Comparison of ENCODE assay signal across 9 mouse cellular contexts in the genomic region with DNA sequence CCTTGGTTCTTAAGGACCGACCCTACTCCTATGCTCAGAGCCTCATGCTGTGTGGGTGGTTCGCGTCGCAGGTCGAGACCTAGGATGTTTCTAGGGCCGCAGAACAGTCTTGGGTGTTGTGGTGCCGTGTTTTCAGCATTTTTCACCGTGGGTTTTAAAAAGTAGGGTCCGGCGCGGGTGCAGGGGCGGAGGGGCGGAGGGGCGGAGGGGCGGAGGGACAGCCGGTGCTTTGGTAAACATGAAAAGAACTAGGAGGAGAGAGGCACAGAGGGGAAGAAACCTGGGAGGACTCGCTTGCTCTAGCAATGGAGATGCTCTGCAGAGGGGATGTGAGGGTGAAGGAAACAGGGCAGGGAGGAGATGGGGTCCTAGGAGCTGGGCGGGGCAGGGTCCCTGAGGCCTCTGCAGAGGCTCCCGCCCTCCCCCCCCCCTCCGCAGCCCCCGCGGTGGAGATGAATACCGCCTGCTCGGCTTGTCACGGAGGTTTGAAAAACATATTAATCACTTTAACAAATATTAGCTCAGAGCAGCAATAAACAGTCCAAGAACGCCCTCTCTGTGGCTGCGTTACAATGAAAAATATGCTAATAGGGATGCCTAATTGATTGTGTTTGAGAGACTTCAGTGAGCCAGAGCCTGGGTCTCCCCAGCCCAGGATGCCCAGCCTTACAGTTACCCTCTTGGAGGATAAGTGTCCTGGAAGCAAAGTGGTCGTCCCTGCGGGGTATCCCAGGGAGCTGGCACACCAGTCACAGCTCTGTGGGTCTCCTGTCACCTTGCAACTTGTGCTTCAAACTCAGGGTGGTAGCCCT.
DNase-seq lines count a peak whose midpoint lies in the region; ATAC-seq and TF ChIP-seq lines count a peak whose summit lies in the region.
"Had no signal": no experiment of that assay in that cellular context is flagged by ENCODE, and none has a peak within 500 bp of the region (broad histone marks: within the 10 kb centered on the region; RNA-seq: fewer than 3 reads in every experiment).

No protein-coding gene starts in this region.

- no peak for DNase-seq in kidney, adult 18-20 months
- no peak for DNase-seq in hindbrain, postnatal 0 days (ENCODE audit: low spot score)
- DNase-seq in adrenal gland, adult 8-10 months = no peak
- DNase-seq in left cerebral cortex, postnatal 14 days (ENCODE audit: low spot score in 2 of 2) = no peak
- no peak for DNase-seq in yolk sac, embryonic 10.5 days (ENCODE audit: low spot score)
- DNase-seq: thymus, adult 2 months had no signal

- H3K27ac ChIP-seq in kidney, embryonic 14.5 days (ENCODE audit: low read depth, low read length) = peak overlapping the region; percentile 47; the same call in 1 of the 2 replicates
- H3K27ac ChIP-seq in embryonic facial prominence, embryonic 15.5 days (replicated peaks) = no peak overlapping the region
- no peak overlapping the region for H3K27ac ChIP-seq in hindbrain, postnatal 0 days
- no peak overlapping the region for H3K27ac ChIP-seq in midbrain, embryonic 16.5 days (ENCODE audit: low read length)

- H3K4me1 ChIP-seq in kidney, embryonic 14.5 days (ENCODE audit: control insufficient read depth, insufficient read depth, low read length) = peaks cover 13% of the 10 kb centered on the region
- H3K4me1 ChIP-seq in embryonic facial prominence, embryonic 15.5 days = peaks cover 25% of the 10 kb centered on the region
- no peaks in the 10 kb centered on the region; the same call in 1 of the 2 replicates for H3K4me1 ChIP-seq in hindbrain, postnatal 0 days (ENCODE audit: insufficient read depth, low read length)
- peaks cover 12% of the 10 kb centered on the region for H3K4me1 ChIP-seq in midbrain, embryonic 16.5 days (ENCODE audit: control insufficient read depth, insufficient read depth, low read length)

- TF ChIP-seq CTCF in hindbrain, postnatal 0 days (IDR thresholded peaks at IDR 0.05; ENCODE audit: low read depth) = no peak

- H3K36me3 ChIP-seq in kidney, embryonic 14.5 days (ENCODE audit: control insufficient read depth, insufficient read depth, low read length) = no peaks in the 10 kb centered on the region
- no peaks in the 10 kb centered on the region for H3K36me3 ChIP-seq in embryonic facial prominence, embryonic 15.5 days
- H3K36me3 ChIP-seq in hindbrain, postnatal 0 days (ENCODE audit: insufficient read depth, low read length) = no peaks in the 10 kb centered on the region
- H3K36me3 ChIP-seq in midbrain, embryonic 16.5 days (ENCODE audit: control insufficient read depth, insufficient read depth, low read length) = no peaks in the 10 kb centered on the region

- peak; percentile 50 for ATAC-seq in kidney, embryonic 14.5 days (ENCODE audit: low FRiP score, low TSS enrichment)
- no peak for ATAC-seq in embryonic facial prominence, embryonic 15.5 days (ENCODE audit: insufficient number of reproducible peaks, low FRiP score, low TSS enrichment, low read depth)
- ATAC-seq in hindbrain, postnatal 0 days = no peak
- no peak for ATAC-seq in midbrain, embryonic 16.5 days

- peak overlapping the region; percentile 14; the same call in 1 of the 2 replicates for H3K4me3 ChIP-seq in kidney, embryonic 14.5 days (ENCODE audit: low read length)
- no peak overlapping the region for H3K4me3 ChIP-seq in embryonic facial prominence, embryonic 15.5 days (replicated peaks)
- H3K4me3 ChIP-seq in hindbrain, postnatal 0 days (ENCODE audit: low read length) = no peak overlapping the region
- no peak overlapping the region for H3K4me3 ChIP-seq in midbrain, embryonic 16.5 days (ENCODE audit: low read depth, low read length)

- intact Hi-C loops in left cerebral cortex, postnatal 14 days (cut with DNase I) = no loop called here

- H3K27me3 ChIP-seq in kidney, embryonic 14.5 days (ENCODE audit: control insufficient read depth, insufficient read depth, low read length) = peaks cover 4% of the 10 kb centered on the region; the same call in 1 of the 2 replicates
- no peaks in the 10 kb centered on the region; the same call in 1 of the 2 replicates for H3K27me3 ChIP-seq in embryonic facial prominence, embryonic 15.5 days
- H3K27me3 ChIP-seq in hindbrain, postnatal 0 days (ENCODE audit: insufficient read depth, low read length) = no peaks in the 10 kb centered on the region
- H3K27me3 ChIP-seq in midbrain, embryonic 16.5 days (ENCODE audit: control insufficient read depth, insufficient read depth, low read depth, low read length) = no peaks in the 10 kb centered on the region

- peak overlapping the region; percentile 33 for H3K4me2 ChIP-seq in kidney, embryonic 14.5 days (replicated peaks; ENCODE audit: low read depth, low read length)
- peak overlapping the region; percentile 37 for H3K4me2 ChIP-seq in embryonic facial prominence, embryonic 15.5 days (replicated peaks)
- peak overlapping the region; percentile 31; the same call in 1 of the 2 replicates for H3K4me2 ChIP-seq in hindbrain, postnatal 0 days (ENCODE audit: low read depth, low read length)
- peak overlapping the region; percentile 33 for H3K4me2 ChIP-seq in midbrain, embryonic 16.5 days (ENCODE audit: low read length)

- WGBS in kidney, embryonic 14.5 days = 3% methylated on average over 29 of the region's 29 CpGs
- WGBS in embryonic facial prominence, embryonic 15.5 days = 9% methylated on average over 29 of the region's 29 CpGs
- WGBS in hindbrain, postnatal 0 days = 7% methylated on average over 29 of the region's 29 CpGs
- 7% methylated on average over 24 of the region's 29 CpGs for WGBS in midbrain, embryonic 16.5 days

- H3K9ac ChIP-seq in kidney, embryonic 14.5 days (ENCODE audit: low read depth, low read length) = no peak overlapping the region
- no peak overlapping the region for H3K9ac ChIP-seq in embryonic facial prominence, embryonic 15.5 days
- no peak overlapping the region for H3K9ac ChIP-seq in hindbrain, postnatal 0 days (replicated peaks; ENCODE audit: low read length)
- peak overlapping the region; percentile 46; the same call in 1 of the 2 replicates for H3K9ac ChIP-seq in midbrain, embryonic 16.5 days (ENCODE audit: low read depth, low read length)

- H3K9me3 ChIP-seq in kidney, embryonic 14.5 days (ENCODE audit: control insufficient read depth, low read length) = no peaks in the 10 kb centered on the region
- H3K9me3 ChIP-seq in embryonic facial prominence, embryonic 15.5 days (replicated peaks) = no peaks in the 10 kb centered on the region
- no peaks in the 10 kb centered on the region for H3K9me3 ChIP-seq in hindbrain, postnatal 0 days (ENCODE audit: low read length)
- H3K9me3 ChIP-seq in midbrain, embryonic 16.5 days (replicated peaks; ENCODE audit: control insufficient read depth, low read length, poor library complexity, severe bottlenecking) = no peaks in the 10 kb centered on the region
